Mouse (Mus musculus): ENCODE data around the gene Stag2.

Gene Stag2

DNA sequence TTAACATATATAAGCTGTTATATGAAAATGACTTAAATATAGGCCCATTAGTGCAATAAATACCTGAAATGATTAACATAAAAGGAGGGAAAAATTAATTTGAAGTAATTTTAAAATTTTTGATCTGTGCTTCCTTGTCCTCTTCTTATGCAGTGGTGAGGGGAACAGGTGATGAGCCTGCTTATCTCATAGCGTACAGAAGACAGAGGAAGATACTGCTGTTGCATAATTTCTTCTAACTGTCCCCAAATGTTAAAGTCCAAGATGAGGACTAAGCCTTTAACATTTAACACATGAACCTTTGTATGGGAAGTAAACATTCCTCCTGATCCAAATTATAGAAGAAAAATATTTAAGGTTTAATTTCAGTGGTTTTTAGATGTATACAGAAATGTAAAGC lies 66.6 kb downstream of the Stag2 start:
- DNase-seq (ENCODE audit: low spot score) = no peak

DNA sequence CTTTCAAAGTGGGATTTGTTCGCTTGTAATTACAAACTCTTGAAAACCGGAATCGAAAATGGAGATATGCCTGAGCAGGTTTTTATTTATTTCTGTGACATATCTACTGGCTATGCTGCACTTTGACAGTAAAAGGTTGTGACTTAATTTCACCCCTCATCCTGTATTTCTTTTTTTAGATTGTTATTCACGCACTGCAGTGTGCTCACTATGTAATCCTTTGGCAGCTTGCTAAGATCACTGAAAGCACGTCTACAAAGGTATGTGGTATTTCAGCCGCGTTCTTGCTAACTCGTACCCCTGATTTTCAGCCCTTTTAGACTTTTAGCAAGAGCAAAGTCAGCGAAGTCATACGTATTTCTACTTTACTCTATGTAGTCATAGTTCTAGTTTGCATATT lies 101.2 kb downstream of the Stag2 start:
- DNase-seq (ENCODE audit: low spot score) = no peak

DNA sequence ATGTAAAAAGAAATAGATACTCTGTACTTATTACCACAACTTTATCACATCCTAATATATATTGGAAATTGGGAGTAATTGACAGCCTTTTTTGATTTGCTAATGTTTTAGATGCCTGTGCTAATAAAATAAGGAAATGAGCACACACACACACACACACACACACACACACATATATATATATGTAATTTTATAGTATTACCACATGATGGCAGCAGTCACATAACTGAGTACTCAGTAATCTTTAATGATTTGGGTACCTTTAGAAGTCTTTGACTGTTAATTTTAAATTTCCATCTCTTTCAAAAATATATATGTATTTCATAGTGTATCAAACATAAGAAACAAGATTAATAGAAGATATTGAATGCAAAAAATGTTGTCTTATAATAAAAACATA lies 123.6 kb downstream of the Stag2 start:
- DNase-seq (ENCODE audit: low spot score) = no peak

DNA sequence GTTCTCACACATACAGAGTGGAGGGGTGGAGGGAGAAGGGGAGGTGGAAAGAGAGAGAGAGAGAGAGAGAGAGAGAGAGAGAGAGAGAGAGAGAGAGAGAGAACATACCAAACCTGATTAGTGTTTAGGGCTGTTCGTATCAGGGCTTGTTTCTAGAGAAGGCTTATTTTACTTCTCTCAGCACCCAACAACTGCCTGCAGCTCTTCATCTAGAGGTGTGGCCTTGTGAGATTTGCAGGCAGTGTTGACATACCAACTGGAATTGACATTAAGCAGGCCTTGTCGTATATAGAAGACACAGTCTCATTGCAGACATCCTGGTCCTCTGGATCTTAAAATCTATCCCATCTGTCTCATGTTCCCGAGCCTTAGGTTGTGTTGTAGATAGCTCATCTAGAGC lies 141.1 kb downstream of the Stag2 start:
- no peak for DNase-seq (ENCODE audit: low spot score)

DNA sequence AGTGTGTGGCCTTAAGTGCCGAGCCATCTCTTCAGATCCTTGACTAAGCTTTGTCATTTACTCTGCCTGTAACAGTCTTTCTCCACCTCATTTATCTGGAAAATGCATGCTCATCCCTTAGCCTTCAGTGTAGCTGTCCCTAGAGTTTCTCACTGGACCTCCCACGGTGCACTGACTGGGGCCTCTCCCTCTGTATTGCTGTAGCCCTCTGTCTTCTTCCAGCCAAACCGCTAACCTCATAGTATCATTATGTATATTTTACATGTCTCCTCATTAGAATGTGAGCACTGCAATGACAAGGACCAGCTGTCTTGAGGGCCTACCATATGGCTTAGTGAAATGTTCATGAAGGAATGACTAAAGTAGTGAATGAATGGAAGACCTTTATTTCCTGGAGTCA lies 166.1 kb downstream of the Stag2 start:
- DNase-seq (ENCODE audit: low spot score) = no peak

DNA sequence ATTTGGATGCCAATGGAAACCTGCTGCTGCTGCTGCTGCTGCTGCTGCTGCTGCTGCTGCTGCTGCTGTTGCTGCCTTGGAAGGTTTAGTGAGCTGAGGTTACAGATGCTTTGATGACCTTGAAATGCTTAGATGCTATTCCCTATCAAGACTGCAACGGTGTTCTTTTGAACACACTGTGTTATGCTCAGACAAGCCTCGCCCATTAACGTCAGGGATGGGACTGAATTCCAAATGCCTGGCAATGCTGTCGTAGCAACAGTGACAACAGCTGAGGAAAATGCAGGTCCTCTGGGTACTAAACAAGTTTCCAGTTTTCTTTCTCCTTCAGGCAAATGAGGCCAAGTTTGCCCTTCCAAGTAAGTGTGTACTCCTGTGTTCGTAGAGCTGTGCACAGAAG lies 171.3 kb downstream of the Stag2 start:
- no peak for DNase-seq (ENCODE audit: low spot score)

DNA sequence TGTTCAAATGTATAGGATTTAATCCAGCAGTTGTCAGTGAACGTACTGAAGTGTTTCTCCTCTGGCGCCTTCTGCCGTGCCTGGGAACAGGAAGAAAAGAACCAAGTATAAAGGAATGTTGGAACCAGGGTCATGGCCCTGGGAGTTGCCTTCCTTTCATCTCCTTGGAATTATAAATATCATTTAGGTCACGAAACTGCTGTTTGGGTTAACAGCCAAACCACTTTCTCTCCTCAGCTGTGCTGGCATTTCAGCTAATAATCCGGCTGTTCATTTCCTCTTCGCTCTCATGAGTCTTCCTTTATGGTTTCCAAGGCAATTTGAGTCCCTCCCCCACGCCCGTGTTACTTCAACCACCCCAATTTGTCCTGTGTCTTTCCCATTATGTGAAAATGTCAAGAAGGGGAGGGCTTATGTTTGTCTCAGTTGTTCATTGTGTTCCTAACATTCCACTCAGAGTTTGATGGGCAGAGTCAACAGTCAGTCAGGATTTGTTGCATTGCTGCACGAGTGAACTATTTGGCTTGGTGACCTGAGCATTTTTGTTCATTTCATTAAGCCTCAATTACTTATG lies 172.2 kb downstream of the Stag2 start:
- DNase-seq (ENCODE audit: low spot score) = no peak

DNA sequence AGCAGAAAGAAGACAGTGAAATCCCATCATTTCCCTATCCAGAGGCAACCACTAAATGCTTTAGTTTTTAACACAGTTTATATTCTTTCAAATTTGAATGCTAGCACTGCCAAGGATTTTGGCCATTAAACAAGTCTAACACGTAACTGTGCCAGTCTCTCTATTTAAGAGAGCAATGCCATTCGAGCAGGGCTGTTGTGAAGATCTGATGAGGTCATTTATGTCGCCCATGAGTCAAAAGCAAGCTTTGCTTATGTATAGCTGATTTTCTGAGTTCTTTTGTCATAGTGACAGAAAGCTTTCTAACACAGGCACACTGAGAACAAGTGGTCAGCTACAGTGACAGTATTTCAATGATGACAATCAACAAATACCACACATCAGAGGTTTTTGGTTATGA lies 175.7 kb downstream of the Stag2 start:
- DNase-seq (ENCODE audit: low spot score) = no peak
